Mouse (Mus musculus): ENCODE measurements around the gene Rhoa. TPM values are rescaled to one million over a fixed set of nuclear protein-coding genes. Genes with fewer than 3 reads are reported as not detected.
"Not testable (repeated sequence)": the region's sequence is repeated elsewhere in the genome, so short reads cannot be mapped to it uniquely, and the experiment has no call there.

Rhoa gene
- total RNA-seq, 1 experiment from 2014 or later = 378 TPM

DNA sequence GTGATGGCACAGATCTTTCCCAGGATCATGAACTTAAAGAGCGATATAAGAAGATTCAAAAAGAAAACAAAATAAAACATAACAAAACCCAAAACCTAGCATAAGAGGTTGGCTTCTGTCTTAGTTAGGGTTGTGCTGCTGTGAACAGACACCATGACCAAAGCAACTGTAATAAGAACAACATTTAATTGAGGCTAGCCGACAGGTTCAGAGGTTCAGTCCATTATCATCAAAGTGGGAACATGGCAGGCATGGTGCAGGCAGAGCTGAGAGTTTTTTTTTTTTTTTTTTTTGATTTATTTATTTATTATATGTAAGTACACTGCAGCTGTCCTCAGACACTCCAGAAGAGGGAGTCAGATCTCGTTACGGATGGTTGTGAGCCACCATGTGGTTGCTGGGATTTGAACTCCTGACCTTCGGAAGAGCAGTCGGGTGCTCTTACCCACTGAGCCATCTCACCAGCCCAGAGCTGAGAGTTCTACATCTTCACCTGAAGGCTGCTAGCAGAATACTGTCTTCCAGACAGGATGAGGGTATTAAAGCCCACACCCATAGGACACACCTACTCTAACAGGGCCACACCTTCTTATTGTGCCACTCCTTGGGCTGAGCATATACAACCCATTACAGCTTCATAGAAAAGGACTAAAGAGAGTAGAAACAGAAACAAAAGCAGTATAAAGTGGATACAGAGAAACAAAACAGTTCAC, 18.2 kb upstream of the Rhoa start:
- not testable (repeated sequence) for DNase-seq

DNA sequence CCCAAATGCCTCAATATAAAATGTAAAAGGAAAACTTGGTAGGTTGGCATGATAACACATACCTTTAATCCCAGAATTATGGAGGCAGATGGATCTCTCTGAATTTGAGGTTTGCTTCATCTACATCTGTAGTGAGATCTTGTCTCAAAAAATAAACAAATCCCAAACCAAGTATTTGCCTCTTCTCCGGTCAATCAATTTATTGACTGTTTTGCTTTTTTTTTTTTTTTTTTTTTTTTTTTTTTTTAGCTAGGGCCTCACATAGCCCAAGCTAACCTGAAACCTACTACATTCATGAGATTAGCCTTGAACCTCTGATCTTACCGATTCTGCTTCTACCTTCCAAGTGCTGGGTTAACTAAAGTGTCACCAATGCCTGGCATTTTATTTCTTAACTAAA, 16.6 kb upstream of the Rhoa start:
- DNase-seq = no peak

DNA sequence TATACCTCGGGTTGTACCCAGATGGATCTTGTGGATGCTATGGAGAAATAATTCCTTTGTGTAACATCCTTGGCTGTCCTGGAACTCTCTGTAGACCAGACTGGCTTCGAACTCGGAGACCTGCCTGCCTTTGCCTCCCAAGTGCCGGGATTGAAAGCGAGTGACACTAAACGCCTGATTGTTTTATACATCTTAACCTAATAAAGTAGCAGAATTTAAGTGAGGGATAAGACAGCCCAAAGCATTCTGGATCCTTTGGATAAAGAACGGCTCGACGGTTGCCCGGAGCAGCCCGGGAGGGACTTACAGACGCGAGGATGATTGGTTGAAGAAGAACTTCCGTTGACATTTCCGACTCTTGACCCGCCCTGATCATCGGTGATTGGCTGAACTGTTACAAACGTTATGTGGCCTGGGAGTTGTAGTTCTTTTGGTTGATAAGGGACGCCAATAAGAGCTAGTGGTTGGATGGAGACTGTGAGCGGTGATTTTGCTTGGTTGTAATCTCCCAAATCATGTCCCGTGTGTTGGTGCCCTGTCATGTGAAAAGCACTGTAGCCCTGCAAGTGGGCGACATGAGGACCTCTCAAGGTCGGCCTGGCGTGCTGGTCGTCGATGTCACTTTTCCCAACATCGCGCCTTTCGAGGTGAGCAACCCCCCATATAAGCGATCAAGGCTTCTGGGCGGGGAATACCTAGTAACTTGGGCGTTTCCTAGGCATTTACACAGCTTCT, 15.7 kb upstream of the Rhoa start, which contains the start of gene Nicn1:
TSS of gene Nicn1 (plus strand) at position 414 of the 735 bp plus-strand sequence.
- DNase-seq = peak; percentile 81

DNA sequence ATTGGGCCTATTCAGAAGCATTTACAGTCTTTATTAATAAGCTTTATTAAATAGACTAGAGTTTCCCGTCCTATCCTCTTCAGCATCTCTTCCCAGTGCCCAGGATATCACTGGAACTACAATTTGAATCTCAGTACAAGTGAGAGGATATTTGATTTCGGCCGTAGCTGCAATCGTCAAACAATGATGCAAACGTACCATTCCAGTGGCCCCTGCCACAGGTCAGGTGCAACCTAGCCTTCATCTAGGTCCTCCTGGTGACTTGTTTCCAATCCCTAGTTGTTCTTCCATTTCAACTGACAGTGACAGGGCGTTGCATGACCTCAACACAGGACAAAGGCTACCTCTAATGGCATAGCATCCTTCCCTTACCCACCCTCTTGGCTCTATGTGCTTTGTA, 15.2 kb upstream of the Rhoa start:
- DNase-seq = no peak

DNA sequence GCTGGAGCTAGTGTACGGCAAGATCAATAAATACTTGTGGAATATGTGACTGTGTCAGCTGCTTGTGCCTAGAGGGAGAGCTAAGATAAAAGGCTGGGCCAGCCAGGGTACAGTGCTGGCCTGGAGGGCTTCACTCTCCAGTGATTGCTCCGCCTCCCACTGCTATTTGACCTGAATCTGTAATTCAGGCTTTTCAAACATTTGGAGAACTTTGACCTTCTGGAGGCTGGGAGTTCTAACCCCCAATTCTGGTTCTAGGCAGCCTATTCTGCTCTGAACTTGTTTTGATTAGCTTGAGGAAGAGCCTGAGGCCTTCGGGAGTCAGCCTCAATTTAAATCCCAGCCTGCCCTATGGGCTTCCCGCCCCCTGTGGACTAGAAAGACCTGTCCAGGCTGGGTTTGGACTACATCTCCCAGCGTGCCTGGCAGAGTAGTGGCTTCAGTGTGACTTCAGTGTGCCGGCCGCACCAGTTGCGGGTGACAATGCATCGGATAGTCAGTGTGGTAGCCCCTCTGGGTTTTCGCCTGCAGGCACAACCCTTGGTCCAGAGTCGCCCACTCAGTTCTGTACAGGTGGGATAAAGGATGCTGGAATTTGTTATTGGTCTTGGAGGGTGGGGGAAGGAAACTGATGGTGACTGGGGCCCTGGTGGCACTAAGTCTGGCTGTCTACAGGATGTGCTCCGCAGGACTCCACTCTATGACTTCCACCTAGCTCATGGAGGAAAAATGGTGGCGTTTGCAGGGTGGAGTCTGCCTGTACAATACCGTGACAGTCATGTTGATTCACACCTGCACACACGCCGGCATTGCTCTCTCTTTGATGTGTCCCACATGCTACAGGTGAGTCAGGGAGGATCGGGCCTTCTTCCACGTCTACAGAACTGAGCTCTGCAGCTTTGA, 9.2 kb upstream of the Rhoa start, which contains the start of gene Amt:
TSS of gene Amt (plus strand) at position 401 of the 903 bp plus-strand sequence.
- no peak for DNase-seq

DNA sequence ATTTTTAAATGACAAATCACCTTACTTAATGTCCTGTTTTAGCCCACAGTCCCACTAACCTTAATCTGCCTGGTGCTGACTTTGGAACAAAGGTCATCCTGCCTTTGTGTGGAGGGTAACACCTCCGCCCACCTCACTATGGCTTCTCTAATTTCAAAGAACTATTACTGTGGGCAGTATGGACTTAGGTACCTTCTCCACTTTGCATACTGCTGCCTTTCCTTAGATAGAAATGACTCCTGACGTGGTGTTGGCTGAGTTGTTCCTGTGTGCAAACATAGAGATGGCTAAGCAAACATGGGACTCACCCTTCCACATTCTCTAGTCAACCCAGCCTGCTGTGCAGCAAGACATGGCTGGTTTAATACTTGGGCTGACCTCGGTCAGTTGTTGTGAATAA, 4.1 kb upstream of the Rhoa start:
- DNase-seq = no peak

DNA sequence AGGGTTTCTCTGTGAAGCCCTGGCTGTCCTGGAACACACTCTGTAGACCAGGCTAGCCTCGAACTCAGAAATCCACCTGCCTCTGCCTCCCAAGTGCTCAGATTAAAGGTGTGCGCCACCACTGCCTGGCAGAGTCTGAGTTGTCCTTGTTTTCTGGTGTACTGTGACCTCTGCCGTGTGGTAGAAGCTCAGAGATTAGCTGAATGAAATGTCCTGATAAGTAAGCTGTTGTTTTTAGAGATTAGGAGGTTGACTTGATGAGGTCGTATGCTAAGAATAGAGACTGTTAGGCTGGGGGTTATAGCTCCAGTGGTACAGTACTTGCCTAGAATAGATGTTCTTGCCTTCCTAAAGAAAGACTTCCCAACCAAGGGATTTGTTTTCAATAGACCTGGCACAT, 1.2 kb upstream of the Rhoa start:
- DNase-seq = no peak

DNA sequence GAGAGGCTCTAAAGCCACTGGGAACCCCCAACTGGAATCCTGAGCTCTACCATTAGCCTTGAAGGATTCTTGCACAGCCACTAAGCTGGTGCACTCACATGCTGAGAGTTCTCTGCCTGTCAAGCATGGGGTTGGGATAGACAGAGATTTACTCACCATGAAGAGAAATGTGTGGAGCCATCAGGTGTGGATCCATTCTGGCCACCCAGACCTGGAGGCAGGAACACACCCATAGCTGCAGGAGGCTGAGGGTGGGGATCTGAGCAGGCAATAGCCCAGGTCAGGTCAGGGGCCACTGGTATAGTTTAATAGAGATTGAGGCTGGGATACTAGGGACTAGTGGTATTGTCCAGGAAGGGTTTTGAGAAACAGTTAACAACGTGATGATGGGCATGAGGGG, 759 bp upstream of the Rhoa start:
- DNase-seq = no peak

DNA sequence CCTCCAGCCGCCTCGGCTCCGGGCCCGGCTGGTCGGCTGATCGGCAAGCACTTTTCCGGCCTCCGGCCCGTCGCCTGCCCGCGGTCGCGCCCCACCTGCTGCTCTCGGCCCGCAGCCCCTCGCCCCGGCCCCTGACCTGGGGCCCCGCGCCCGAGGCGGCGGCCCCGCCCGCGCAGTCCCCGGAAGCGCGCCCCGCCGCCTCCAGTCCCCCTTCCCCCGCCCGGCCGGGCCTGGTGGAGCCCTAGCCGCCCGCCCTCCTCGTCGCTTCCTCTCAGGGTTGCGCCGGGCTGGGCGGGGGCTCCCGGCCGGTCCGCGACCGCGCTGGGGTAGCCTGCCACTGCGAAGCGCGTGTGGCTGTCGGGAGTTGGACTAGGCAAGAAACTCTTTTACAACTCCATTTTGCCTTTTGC, 647 bp downstream of the Rhoa start:
- DNase-seq = peak; percentile 89

DNA sequence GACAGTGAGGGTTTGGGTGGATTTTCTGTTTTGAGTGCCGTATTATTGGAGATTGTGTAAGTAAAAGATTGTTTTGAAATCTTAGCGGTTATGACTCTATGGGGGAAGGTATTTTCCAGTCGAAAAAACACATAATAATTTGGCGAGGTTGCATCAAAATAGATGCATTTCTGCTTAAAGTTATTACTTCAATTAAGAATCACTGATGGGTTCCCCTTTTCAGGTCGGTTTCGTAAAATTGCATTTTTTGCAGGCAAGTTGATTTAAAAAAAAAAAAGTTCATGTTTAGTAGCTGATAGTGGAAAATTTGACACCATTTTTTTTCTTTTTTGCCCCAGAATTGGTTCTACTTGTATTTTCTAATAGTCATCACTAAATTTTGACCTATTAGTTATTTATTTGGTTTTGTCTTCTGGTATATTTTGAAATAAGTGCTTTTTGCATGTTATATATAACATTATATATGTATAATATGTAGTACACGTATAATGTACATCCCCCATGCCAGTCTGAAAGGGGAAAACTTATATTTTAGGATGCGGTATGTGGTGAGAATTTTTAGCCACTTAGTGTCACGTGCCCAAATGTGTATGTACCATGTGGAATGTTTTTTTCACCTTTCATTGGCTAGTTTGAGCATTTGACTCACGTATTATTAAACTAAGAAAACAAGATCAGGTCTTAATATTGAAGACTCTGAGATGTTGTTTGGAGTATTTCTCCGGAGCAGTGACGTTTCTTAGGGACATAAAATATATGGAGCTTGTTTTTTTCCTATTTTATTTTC, 1.3 kb downstream of the Rhoa start:
- DNase-seq = no peak

DNA sequence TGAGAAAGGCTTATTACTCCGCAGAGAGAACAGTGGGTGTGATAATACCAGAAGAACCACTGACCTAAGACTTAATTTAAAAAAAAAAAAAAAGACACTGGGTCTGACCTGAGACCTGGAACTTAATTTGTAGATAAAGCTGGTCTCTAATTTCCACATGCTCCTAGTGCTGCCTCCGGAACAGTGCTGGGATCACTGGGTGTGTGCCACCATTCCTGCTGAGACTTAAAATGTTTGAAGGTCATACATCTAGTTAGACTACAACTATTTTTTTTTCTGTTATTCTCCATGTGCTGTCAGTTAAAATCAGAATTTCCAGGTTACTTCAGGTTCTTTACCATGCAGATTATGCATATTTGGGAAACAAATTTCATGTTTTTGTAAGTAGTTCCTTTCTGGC, 2.2 kb downstream of the Rhoa start:
- DNase-seq = no peak

DNA sequence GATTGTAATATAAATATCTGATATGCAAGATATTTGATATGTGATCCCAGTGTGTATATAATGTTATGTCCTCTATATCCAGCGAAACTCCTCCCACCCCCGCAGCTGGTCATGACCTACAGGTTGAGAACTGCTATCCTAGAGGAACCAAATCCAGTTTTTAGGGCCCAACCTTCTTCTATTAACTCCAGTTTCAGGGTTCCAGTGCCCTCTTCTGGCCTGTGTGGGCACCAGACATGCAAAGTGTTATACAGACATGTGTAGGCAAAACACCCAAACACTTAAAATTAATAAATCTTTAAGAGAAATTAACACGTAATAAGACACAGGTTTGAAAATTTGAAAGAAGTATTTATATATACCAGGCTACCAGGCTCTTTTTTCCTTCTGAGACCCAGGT, 11.6 kb downstream of the Rhoa start:
- DNase-seq = no peak

DNA sequence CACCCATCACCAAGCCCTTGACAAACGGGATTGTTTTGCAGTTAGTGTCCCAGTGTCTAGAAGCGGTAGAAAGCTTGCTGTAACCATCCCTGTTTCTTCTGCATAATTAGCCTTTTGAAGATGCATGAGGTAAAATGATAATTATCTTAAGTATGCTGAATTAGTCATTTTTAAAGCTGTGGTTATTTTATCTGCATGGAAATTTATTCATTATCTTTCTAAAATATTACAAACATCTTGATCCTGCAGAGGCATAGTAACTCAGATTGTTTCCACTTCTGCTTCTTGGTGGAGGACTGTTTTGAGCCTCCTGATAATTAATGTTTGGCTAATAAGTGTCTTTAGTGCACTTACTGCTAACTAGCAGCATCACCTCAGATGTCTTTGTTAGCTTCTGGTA, 12.5 kb downstream of the Rhoa start:
- no peak for DNase-seq

DNA sequence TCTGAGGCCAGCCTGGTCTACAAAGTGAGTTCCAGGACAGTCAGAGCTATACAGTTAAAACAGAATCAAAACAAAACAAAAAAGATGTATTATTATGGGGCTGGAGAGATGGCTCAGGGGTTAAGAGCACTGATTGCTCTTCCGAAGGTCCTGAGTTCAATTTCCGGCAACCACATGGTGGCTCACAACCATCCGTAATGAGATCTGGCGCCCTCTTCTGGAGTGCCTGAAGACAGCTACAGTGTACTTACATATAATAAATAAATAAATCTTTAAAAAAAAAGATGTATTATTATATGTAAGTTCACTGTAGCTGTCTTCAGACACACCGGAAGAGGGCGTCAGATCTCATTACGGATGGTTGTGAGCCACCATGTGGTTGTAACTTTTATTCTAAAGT, 16.1 kb downstream of the Rhoa start:
- not testable (repeated sequence) for DNase-seq

DNA sequence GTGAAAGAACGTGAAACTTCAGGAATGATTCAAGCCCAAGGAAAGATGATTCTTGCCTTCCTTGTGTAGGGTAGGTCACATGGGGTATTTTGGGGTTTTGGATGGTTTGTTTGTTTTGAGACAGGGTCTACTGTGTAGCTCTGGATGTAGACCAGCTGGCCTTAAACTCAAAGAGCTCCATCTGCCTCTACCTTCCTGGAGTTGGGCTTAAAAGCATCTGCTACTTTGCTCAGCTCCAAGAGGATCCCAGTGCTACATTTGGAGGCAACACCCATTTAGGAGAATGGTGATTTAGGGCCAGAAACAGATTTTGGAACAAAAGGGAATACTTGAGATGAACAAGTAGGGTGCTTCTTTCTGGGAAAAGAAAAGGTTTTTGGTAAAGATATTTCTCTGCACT, 18.9 kb downstream of the Rhoa start:
- no peak for DNase-seq

DNA sequence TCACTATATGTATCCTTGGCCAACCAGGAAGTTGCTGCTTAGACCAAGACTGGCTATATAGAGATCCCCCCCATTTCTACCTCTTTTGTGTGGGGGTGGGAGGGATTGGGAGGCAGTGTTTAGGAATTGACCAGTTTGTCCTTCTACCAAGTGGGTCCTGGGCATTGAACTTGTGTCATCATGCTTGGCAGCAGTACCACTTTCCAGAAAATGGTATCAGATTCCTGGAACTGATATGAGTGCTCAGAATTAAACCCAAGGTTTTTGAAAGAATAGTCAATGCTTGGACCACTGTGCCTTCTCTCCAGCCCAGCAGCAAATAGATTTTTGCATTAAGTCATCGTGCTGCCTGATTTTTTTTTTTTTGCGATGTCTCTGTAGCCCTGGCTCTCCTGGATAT, 19.9 kb downstream of the Rhoa start:
- no peak for DNase-seq

DNA sequence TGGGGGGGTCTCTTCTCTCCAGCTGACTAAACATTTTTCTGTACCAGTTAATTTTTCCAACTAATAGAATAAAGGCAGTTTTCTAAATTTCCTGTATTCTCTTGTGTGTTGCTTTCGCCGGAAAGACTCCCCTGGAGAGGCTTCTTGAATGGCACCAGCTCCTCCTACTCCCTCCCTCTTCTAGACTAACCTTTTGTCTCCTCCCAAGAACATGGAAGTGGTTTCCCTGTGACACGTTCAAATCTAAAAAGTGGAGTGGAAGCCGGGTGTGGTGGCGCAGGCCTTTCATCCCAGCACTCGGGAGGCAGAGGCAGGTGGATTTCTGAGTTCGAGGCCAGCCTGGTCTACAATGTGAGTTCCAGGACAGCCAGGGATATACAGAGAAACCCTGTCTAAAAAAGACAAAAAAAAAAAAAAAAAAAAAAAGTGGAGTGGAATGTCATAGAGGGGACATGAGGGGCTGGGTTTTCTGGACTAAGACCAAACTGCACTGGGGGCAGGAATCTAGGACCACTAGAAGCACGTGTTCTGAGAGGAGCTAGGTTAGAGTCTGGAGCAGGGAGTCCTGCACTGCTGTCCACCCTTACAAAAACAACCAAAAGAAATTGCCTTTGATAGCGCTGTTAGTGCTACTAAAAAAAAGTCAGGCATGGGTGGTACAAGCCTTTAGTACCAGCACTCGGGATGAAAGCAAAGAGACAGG, 32.1 kb downstream of the Rhoa start:
- DNase-seq = no peak

DNA sequence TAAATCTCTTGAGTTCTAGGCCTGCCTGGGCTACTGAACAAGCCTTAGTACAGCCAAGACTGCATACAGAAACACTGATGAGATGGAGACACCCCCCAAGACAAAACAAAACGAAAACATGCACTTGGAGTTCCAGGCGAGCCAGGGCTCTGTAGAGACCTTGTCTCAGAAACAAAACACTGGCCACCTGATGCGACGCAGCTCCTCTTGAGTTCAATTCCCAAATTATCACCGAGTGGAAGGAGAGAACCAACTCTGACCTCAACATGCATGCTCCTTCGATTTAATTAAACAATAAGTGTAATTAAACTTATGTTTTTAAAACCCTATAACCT, 32.6 kb downstream of the Rhoa start:
- DNase-seq = no peak

DNA sequence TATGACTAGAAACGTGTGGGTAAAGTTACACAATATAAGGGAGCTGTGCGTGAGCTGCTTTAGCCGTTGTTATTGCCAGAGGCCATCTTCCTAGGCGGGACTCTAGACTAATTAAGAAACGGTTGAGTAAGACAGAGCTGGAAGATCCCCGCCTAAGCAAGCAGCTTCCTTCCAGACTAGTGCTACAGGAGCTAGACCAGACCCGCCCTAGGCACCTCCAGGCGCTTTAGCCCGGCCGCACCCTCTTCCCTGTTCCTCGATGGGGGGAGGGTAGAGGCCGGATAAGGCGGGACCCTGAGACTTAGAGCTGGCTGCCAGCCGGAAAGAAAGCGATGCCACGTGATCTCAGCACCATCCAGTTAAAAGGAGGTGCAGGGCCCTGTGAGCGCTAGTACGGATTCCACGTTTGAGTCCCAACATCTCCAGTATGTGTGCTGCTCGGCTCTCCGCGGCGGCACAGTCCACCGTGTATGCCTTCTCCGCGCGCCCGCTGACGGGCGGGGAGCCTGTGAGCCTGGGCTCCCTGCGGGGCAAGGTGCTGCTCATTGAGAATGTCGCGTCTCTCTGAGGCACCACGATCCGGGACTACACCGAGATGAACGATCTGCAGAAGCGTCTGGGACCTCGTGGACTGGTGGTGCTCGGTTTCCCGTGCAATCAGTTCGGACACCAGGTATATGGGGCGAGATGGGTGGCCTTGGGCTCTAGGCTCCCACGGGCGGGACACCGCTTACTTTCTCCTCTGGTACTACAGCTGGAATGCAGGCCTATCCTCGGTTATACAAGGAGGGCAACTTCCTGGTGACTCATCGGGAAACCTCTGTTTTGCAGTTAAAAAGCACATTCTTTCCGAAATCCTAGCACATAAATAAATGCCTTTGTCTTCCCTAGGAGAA, 33.2 kb downstream of the Rhoa start, which contains the start of gene Gpx1:
TSS of gene Gpx1 (plus strand) at position 18 of the 896 bp plus-strand sequence.
- DNase-seq = peak; percentile 89

DNA sequence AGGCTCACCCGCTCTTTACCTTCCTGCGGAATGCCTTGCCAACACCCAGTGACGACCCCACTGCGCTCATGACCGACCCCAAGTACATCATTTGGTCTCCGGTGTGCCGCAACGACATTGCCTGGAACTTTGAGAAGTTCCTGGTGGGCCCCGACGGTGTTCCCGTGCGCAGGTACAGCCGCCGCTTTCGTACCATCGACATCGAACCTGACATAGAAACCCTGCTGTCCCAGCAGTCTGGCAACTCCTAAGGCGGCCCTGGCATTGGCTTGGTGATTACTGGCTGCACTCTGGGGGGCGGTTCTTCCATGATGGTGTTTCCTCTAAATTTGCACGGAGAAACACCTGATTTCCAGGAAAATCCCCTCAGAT, 33.9 kb downstream of the Rhoa start:
- DNase-seq = peak; percentile 33
